Mouse (Mus musculus) heart, adult 9 months (tissue): Measurements from ENCODE around the gene Ifit1.

Experiments
- DNase-seq, 2 experiments: peaks; one replicate each; pipeline ENCODE4 v3.0.0; 2022; ENCODE audit warnings: low spot score in 2 of 2

The Ifit1 gene

DNA sequence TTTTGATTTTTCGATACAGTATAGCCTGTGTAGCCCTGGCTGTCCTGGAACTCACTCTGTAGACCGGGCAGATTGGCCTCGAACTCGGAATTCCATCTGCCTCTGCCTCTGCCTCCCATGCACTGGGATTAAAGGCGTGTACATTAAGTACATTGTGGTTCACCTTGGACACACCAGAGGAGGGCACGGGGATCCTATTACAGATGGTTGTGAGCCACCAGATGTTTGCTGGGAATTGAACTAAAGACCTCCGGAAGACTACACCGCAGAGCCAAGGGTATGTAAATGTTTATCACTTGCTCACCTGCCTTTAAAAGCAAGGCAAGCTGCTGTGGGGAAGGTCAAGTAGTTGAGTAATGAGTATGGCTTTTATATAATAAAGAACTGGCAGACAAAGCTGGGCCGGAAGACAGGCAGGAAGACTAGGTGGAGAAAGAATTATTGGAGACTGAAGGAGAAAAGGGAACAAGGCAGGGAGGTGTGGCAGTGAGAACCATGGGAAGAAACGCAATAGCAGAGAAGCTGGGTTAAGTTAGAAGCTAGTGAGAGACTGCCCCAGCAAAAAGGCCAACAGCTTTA is 14.6 kb downstream of the Ifit1 start:
- DNase-seq: no peak

DNA sequence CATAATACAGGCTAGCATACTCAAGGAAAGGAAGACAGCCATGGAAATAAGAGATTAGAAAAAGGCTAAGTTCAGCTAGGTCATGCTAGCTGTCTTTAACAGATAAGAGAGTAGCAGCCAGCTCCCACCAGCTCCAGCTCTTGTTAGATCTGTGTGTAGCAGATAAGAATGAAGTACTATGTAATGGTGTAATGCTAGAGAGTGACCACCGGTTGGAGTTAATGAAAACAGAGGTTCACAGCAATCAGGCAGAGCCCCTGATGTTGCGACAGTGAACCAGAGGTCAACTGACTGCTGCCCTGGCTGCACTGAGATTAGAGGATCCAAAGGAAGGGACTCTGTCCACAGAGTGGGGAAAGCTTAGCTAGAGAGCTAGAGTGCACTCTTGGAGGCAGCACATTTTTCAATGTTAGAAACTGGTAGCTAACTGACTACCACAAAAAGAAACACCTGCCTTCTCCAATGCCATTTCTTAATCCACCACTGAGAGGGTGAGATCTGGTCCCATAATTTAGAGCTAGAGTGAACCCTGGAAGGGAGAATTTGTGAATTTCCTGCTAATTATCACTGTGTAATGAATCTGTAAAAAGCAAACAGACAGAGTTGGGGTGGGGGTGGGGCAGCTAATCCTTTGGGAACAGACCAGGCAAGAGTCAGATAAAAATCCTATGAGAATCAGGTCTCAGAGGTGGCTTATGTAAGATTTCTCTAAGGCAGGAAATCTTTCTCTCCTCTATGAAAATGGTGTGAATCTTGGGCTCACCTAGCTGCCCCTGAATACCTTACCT is 16.0 kb downstream of the Ifit1 start:
- no peak for DNase-seq

DNA sequence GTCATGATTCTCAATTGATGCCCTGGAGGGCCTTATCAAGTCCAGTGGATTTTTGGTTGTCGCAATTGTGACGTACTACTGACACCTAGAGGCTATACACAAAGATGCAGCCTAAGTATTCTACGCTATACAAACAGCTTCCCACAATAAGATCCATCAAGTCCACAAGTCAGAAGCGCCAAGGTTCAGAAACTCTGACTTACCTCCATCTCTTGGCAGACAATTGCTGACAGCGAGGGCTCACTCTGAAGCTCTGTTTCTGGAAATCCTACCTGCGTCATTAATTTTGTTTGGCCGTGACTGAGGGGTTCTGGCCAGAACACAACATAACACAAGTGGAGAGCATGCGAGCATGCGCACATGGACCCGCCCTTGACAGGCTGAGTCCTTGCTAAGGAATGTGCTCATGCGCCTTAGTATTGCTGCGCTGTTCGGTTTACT is 21.4 kb downstream of the Ifit1 start:
- peak; percentile 51 to 78 for DNase-seq

DNA sequence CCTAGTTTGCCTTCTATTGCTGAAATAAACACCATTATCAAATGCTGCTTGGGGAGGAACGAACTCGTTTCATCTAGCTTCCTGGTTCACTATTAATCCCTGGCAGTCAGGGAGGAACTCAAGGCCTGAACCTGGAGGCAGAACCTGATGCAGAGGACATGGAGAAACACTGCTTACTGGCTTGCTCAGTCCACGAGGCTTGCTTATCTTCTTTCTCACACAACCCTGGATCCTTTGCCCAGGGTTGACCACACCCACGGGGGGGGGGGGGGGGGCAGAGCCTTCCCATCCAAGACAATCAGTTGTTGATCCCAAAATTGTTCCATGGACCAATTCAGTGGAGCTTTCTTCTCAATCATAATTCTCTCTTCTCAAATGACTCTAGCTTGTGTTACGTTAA is 22.1 kb downstream of the Ifit1 start:
- no peak for DNase-seq

DNA sequence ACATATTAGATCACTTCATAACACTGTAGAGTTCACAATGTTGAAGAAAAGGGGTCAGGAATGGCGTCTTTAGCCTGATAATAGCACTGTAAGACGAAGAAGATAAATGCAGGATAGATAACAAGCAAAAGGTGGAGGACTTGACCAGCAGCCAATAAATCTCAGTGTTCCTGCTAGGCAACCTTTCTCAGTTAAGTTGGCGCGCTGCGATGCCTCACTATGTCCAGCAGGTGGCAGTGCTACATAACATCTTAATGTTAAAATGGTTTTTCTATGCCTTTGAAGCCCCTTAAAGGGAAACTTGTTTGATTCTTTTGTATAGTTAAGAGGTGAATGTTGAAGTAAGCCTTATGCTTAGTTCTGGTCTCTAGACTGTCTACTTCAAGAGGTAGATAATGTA is 25.5 kb downstream of the Ifit1 start:
- DNase-seq: peak; percentile 15 to 57

DNA sequence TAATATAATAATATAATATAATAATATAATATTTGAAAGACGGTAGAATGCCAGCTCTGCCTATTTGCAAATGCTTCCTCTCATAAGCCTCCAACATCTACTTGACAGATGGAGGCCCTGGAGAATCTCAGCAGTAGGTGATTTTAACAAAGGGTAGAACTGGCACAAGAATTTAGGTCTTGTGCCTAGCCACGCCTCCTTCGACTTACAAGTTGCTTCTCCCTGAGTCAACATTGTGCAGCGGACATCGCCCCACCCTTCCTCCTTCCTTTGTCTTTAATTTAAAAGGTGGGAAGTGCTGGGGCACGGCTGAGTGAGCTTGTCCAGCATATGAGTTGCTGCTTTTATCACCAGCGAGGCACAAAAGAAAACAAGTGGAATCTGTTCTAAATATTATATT is 32.8 kb downstream of the Ifit1 start:
- peak; percentile 44 to 54 for DNase-seq

DNA sequence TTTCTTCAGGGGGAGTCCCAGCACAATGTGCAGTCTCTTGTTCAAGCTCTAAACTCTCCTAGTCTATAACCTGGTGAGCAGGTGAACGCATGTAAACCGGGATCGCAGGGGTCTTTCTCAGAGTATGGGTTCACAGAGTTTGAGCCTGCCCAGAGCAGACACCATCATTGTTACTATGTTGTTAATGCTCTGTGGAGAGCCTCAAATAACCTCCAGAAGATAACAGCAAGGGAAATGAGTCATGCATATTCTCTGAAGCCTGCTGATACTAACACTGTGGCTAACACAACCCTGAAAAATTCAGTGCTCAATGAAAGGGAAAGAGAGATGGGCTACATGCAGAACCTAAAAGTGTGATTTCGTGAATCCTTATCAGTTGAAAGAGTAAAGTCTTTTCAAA is 37.8 kb downstream of the Ifit1 start:
- no peak for DNase-seq

DNA sequence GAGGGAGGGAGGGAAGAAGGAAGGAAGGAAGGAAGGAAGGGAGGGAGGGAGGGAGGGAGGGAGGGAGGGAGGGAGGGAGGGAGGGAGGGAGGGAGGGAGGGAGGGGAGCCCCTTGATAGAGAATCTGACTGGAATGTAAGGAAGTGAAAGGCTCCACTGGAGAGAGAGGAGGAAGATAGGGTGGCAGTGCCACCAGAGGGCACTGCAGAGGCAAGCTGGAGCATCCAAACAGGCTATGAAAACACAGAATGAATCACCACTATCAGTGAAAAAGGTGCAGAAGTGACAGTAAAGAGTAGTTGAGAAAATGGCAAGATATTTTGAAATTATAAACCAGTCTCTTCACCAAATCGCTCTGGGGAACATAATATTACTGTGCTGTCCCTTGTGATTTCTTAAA is 44.2 kb downstream of the Ifit1 start:
- no peak for DNase-seq

DNA sequence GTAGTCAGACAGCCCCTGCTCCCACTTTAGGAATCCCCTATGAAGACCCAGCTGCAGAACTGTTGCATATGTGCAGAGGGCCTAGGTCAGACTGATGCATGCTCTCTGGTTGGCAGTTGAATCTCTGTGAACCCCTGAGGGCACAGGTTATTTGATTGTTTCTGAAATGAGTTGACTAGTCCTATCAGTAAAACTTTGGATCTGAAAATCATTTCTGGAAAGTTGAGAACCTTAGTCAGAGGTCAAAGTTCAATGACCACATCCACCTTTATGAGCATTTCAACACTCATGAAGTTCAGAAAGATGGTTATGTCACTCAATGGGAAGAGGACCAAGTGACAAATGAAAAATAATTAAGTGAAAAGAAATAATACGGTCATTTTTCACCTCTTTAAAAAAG is 44.9 kb downstream of the Ifit1 start:
- no peak for DNase-seq

DNA sequence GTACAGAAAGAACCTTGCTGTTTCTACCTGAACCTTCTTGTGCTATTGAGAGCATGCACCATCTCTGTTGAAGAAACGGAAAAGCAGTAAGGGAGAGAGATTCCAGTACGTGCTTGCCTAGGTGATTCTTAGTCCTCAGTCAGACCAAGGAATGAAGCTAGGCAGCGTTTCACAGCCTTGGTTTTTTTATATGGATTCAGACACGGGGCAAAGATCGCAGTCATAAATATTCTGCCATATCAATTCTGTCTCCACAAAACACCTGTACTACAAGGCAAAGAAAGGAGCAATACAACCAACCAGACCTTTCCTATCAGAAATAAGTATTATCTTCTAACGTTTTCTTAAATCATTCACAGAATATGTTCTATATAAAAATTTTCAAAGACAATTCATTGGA is 50.7 kb downstream of the Ifit1 start:
- DNase-seq: no peak

DNA sequence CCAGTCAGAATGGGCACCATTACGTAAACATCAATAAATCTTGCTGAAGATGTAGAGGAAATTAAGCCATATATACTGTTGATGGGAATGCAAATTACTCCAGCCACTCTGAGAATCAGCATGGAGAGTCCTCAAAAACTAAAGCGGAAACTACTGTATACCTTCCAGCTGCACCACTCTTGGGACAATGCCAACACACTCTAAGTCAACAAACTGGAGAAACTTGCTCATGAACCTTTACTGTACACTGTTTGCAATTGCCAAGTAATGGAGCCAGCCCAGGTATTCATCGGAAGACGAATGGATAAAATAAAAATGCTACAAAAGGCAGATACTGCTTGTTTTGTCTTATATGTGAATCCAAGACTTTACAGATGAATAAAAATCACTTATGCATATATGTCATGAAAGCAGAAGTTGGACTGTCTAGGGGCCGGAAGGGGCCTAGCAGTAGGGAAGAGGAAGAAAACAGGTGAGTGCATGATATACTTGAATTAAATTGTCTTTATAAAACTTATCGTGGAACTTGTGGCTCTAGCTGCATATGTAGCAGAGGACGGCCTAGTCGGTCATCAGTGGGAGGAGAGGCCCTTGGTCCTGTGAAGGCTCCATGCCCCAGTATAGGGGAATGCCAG is 55.8 kb downstream of the Ifit1 start:
- DNase-seq: no peak

DNA sequence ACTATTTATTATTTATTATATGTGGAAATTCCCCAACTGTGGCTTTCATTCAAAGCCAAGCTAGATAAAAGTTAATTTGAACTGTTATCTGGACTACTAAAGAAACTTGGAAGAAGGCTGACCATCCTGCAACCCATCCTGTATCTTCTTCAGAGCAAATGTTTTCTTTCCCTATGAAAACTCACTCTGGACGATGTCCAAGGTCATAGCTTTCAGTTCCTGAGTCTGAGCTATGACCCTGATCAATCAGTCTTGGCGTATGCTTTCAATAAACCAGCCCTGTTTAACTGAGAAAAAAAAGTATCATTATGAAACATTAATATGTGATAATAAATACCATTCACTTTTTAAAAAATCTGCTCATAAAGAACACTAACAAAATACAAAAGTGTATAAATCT is 56.8 kb downstream of the Ifit1 start:
- no peak for DNase-seq

DNA sequence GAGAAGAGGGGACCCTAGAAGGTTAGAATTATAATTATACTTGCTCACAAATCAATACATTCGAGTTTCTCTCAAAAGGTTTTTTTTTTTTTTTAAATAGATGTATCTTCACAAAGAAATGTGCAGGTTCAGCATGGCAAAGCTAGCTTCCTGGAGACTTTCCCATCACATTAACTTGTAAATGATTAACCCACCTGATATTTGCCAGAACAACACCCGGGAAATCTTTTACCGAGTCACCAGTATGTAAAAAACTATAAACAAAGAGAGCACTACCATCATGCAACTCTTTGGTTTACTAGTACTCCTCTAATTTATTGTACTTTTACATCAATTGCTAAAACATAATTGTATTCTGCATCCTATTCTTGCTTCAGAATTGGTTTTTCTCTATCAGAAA is 57.8 kb downstream of the Ifit1 start:
- DNase-seq: no peak

DNA sequence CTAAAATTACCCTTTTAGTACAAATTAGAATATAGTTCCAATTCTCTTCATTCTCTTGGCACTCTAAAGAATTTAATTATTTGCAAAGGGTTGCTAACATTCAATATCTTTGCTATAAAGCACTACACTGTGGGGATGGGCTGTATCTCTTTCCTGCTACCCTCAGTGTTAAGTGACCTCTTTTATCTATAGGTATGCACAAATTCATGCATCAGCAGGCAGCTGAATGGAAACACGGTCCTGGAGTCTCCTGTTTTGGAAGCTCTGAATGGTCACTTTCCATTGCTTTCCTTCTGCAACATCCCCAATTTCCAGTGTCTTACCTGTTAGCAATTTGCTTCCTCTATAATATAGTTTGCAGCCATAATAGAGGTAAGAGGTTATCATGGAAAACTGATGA is 58.2 kb downstream of the Ifit1 start:
- DNase-seq: no peak

DNA sequence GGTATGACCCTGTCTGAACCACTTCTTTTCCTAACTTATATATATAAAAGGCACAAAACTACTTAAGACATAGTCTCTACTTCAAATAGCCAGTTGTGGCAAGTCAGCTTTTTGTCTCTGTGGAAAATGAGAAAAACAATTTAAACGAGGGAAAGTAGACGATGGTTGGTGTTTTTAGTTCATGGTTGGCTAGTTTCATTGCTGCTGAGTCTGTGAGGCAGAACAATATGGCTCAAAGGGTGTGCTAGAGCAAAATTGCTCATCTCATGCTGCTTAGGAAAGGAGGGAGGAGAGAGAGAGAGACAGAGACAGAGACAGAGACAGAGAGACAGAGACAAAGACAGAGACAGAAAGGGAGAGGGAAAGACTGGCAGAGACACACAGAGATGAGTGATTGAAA is 58.6 kb downstream of the Ifit1 start:
- DNase-seq: no peak
